Mouse (Mus musculus) left cerebral cortex, adult 11 months (tissue): ENCODE measurements around the gene Ap2a2.
A peak's percentile ranks its signal among the peaks of the same experiment; 100 is the strongest.
"Not testable (repeated sequence)": the region's sequence is repeated elsewhere in the genome, so short reads cannot be mapped to it uniquely, and the experiment has no call there.

ENCODE experiments used
- DNase-seq: peaks from one replicate; pipeline ENCODE4 v3.0.0; 2022; ENCODE audit warnings: low spot score

Gene Ap2a2

GRCm38 (mm10) chr7:141596971-141597370 is 35.0 kb downstream of the Ap2a2 start:
- DNase-seq = no peak

GRCm38 (mm10) chr7:141597563-141597962 is 35.6 kb downstream of the Ap2a2 start:
- DNase-seq = no peak

DNA sequence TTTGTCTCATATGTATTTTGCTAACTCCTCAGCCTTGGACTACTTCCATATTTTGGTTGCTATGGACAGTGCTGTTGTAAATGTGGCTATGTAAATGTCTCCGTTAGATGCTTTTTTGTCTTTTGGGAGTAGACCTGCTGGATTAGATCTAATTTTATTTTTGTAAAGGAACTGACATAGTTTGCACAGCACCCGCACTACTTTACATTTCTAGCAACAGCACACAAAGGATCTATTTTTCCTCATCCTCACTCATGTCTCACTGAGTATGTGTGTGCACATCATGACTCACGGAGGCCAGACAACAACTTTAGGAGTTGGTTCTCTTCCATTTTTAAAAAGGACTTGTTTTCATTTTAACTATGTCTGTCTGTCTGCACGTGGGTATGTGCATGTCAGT is 45.7 kb downstream of the Ap2a2 start:
- peak; percentile 26 for DNase-seq

- peak; percentile 31 for DNase-seq
Measured at GRCm38 (mm10) chr7:141609719-141610514, 47.9 kb downstream of the Ap2a2 start.

- DNase-seq = no peak
Measured at GRCm38 (mm10) chr7:141611711-141612370, 49.9 kb downstream of the Ap2a2 start.

- DNase-seq = no peak
Measured at GRCm38 (mm10) chr7:141612371-141612760, 50.4 kb downstream of the Ap2a2 start.

GRCm38 (mm10) chr7:141612791-141613190 is 50.8 kb downstream of the Ap2a2 start:
- DNase-seq = no peak

GRCm38 (mm10) chr7:141614329-141614832 is 52.4 kb downstream of the Ap2a2 start:
- DNase-seq = no peak

- no peak for DNase-seq
Measured at GRCm38 (mm10) chr7:141624214-141624613, 62.2 kb downstream of the Ap2a2 start.

- no peak for DNase-seq
Measured at GRCm38 (mm10) chr7:141625120-141625810, 63.3 kb downstream of the Ap2a2 start.

- no peak for DNase-seq
Measured at GRCm38 (mm10) chr7:141628018-141628417, 66.0 kb downstream of the Ap2a2 start.

DNA sequence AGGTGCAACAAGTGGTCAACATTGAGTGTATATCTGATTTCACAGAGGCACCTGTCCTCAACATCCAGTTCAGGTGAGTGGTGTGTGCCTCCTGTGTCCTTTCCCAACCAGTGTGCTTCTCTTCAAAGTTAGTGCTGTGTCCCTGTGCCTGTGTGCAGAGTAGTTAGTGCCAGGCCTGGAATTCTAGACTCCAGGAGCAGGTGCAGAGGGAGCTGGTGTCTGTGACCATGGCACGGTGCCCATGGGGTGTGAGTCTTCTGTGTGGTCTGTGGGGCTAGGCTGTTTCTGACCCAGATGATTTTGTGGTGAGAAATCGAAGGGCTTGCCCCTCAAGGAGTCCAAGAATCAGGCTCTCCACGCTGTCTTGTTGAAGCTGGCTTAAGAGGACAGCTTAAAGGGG is 67.3 kb downstream of the Ap2a2 start:
- DNase-seq = no peak

DNA sequence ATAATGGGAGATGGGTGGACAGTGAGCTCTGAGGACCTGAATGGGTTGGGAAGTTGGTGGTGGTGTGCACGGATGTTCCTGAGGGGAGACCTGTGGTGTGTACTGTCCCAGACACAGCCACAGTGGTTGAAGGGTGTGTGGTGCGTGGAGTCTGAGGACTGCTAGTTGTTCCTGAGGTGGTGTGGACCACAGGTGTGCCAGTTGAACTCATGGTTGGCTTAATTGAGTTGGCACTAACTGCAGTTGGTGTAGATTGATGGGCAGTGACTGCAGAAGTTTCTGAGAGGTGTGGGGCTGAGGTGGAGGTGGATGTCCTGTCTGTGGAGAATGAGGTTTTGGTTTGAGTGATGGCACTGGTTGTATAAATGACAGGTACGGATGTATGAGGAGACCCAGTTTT is 76.1 kb downstream of the Ap2a2 start:
- not testable (repeated sequence) for DNase-seq

DNA sequence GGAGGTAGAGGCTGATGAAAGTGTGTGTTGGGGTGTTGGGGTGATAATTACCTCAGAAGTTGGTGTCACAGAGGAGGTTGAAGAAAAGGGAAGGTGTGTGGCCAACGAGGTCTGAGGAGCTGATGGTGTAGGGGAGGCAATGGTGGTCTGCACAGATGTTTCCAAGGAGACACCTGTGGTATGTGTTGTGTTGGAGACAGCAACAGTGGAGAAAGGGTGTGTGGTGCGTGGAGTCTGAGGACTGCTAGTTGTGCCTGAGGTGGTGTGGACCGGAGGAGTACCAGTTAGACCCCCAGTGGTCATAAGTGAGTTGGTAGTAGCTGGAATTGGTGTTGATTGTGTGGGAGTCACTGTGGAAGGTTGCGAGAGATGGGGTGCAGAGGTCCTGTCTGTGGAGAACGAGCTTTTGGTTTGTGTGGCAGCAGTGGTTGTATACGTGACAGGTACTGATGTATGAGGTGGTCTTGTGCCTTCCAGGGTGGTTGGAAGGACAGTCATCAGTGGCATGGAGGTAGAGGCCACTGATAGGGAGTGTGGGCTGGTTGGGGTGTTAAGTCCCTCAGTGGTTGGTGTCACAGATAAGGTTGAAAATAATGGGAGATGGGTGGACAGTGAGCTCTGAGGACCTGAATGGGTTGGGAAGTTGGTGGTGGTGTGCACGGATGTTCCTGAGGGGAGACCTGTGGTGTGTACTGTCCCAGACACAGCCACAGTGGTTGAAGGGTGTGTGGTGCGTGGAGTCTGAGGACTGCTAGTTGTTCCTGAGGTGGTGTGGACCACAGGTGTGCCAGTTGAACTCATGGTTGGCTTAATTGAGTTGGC is 76.8 kb downstream of the Ap2a2 start:
- not testable (repeated sequence) for DNase-seq

GRCm38 (mm10) chr7:141639335-141639890 is 77.4 kb downstream of the Ap2a2 start:
- not testable (repeated sequence) for DNase-seq

- DNase-seq = no peak
Measured at GRCm38 (mm10) chr7:141642375-141642774, 80.4 kb downstream of the Ap2a2 start.

DNA sequence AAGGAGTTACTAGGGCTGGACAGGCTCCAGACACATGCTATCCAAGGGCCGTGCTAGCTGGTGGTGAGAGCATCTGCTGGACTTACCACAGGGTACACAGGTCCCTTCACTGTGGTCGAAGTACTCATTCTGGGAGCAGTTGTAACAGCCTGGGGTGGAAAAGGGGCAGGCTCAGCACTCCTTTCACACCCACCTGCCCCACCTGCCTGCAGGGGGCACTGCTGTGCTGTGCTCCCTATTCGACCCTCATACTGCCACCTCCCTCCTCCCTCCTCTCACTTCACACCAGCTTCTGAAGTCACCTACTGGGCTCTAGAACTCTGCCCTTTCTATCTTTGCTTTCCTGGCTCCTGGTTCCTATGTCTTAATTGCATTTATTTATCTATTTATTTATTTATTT is 81.2 kb downstream of the Ap2a2 start:
- no peak for DNase-seq

- DNase-seq = no peak
Measured at GRCm38 (mm10) chr7:141647083-141647482, 85.1 kb downstream of the Ap2a2 start.

GRCm38 (mm10) chr7:141647815-141648214 is 85.8 kb downstream of the Ap2a2 start:
- no peak for DNase-seq

- no peak for DNase-seq
Measured at GRCm38 (mm10) chr7:141652191-141652590, 90.2 kb downstream of the Ap2a2 start.

- DNase-seq = no peak
Measured at GRCm38 (mm10) chr7:141660346-141660745, 98.4 kb downstream of the Ap2a2 start.

DNA sequence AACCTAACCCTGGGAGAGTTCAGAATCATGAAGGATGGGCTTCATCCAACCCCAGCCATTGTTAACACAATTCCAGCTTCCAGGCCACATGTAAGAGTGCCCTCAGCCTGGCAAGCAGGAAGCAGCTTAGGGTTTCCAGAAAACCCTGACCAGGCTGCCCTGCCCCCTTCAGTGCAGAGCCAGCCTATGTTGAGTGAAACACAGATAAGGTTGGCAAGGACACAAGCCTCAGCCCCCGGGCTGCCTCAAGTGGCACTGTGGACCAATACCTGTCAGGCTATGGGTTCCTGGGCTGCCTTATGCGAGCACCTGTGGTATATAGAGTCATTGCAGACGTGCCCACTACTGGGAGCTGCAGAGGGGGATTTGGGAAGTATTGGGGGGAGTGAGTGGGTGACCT is 99.5 kb downstream of the Ap2a2 start:
- DNase-seq = no peak
